Mouse (Mus musculus) left cerebral cortex, adult 2 months (tissue): Measurements from ENCODE around the gene Cct2. TPM values are rescaled to one million over a fixed set of nuclear protein-coding genes. Genes with fewer than 3 reads are reported as not detected.

Experiments used
- DNase-seq, 2 experiments: peaks; one replicate each; pipeline ENCODE4 v3.0.0; 2021 to 2022; ENCODE audit warnings: low spot score in 2 of 2, mixed read lengths in 1 of 2; ENCODE audit errors: extremely low spot score in 1 of 2
- H3K27ac ChIP-seq: fragments of 200-600 bp; 2 replicates; pipeline ENCODE4 v1.8.1; 2022
- H3K4me3 ChIP-seq: fragments of 200-600 bp; 2 replicates; pipeline ENCODE4 v1.8.1; 2022
- CTCF ChIP-seq: fragments of 200-600 bp; IDR thresholded peaks from 2 replicates; pipeline ENCODE4 v1.8.1; 2022; ENCODE audit warnings: antibody characterized with exemption, mild to moderate bottlenecking, moderate library complexity
- intact Hi-C: fragments of 180-260 bp; cut with DNase I; formaldehyde crosslinking; loops from one replicate; pipeline ENCODE4 v1.15.1; 2025
- long read RNA-seq, 2 experiments: library from polyadenylated mRNA; stranded (forward); transcript quantifications; one replicate each; pipeline ENCODE4 v2.0.0; 2021; ENCODE audit warnings: borderline mapping rate in 2 of 2
- total RNA-seq, 2 experiments: library from RNA; stranded (reverse); gene quantifications; 2 replicates each; pipeline ENCODE4 v1.2.3; 2021

Gene Cct2
- 100 to 1,000 TPM; 146 to 157 TPM for total RNA-seq
- long read RNA-seq, experiment 1, transcript Cct2-201 (16 exons, 1,959 nt) = major isoform, 66 of 87 reads
- long read RNA-seq, experiment 1, partial matches to known transcripts = 10 of 87 reads
- long read RNA-seq, experiment 1, other reads (novel, unspliced or antisense) = 11 of 87 reads
- long read RNA-seq, experiment 2, transcript Cct2-201 (16 exons, 1,959 nt) = major isoform, 52 of 78 reads
- long read RNA-seq, experiment 2, partial matches to known transcripts = 9 of 78 reads
- long read RNA-seq, experiment 2, other reads (novel, unspliced or antisense) = 17 of 78 reads

DNA sequence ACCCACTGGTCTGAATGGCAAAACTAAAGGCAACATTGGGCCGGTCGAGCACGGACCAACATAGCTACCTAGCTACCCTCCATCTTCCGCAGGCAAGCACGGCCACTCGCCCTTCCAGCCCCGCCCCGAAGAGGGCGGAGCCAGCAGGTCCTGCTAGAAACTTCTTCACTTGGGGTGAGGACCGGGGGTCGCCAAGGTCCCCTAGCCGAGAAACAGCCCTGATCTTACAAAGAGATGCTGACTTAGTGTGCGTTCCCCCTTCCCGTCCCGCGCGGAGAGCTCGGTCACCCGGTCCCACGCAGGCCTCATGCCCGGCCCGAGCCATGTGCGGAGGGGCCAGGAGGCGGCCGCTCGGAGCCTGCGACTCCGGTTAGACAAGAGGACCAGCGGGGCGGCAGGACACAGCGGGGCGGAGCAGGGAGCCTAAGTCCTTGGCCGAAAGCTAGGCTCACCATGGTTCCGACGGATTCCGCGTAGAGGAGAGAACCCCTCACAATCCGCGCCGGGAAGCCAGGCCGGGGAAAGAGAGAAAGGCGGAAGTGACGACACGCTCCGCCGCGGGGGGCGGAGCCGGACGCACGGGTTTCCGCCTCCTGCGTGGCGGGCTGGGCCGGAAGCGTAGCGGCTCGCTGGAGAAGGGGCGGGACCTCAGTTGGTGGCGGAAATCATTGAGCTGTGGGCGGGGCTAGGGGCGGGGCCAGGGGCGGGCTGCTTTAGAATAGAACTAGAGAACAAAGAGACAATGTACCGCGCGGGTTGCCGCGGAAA lies at the start of gene Cct2:
Cct2 (minus strand) TSS at position 561 of the 768 bp plus-strand sequence.
- TF ChIP-seq CTCF = no peak; the same call in 1 of the 2 replicates
- DNase-seq = peak; percentile 87 to 89
- Histone ChIP-seq H3K4me3 (peak within 1 kb of the TSS; percentile 98), H3K27ac (peak within 1 kb of the TSS; percentile 81)
- intact Hi-C loops = loop anchor here (1.0 to 5.0 kb wide), 3 partner anchors 85 to 159 kb away; partner anchors contain the start of genes Frs2 and Yeats4

GRCm38 (mm10) chr10:117112545-117112944 lies 48.9 kb upstream of the Cct2 start:
- Histone ChIP-seq H3K27ac (no peak overlapping the region), H3K4me3 (no peak overlapping the region)
- intact Hi-C loops = no loop called here
- DNase-seq = no peak
- TF ChIP-seq CTCF = no peak

- Histone ChIP-seq H3K4me3 (no peak overlapping the region), H3K27ac (no peak overlapping the region)
- DNase-seq = no peak
- intact Hi-C loops = no loop called here
- no peak for TF ChIP-seq CTCF
Observed at GRCm38 (mm10) chr10:117111455-117111854, 47.8 kb upstream of the Cct2 start.

GRCm38 (mm10) chr10:117110271-117110670 lies 46.7 kb upstream of the Cct2 start:
- Histone ChIP-seq H3K4me3 (no peak overlapping the region), H3K27ac (no peak overlapping the region)
- no peak for TF ChIP-seq CTCF
- intact Hi-C loops = no loop called here
- DNase-seq = no peak

DNA sequence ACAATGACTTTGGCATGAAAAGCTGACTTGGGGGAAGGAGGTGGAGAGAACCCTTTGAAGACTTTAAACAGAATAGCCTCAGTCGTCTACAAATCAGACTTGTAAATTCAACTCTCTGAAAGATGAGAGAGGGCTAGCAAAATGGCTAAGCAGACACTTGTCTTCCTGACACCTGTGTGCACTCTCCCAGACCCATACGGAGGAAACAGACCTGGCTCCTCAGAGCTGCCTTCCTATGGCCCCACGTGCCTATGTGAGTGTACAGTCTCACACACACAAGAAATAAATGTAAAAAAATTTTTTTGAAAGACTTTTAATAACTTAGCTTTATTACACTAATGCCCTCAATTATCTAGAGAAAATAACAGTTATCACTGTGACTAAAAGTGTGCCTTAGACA lies 43.1 kb upstream of the Cct2 start:
- no peak for TF ChIP-seq CTCF
- H3K27ac ChIP-seq = no peak overlapping the region
- DNase-seq = no peak
- H3K4me3 ChIP-seq = no peak overlapping the region
- intact Hi-C loops = no loop called here

DNA sequence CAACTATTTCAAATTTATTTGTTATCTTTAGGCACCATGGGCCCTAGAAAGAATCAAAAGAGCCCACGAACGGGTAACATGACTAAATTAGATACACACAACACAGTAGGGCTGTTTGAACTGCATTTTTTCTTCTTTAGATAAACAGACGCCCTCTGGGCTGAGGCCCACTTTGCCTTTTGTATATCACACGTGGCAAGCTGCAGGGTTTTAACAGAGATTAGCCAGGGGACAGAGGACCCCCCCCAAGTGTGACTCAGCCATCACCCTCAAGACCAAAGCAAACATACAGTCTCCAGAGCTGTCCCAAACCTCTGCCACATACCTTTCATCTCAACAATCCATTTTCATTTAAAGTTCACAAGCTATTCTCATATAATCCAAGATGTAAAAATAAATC lies 42.6 kb upstream of the Cct2 start:
- H3K27ac ChIP-seq = no peak overlapping the region
- no peak overlapping the region for H3K4me3 ChIP-seq
- no peak for TF ChIP-seq CTCF
- intact Hi-C loops = no loop called here
- no peak for DNase-seq

DNA sequence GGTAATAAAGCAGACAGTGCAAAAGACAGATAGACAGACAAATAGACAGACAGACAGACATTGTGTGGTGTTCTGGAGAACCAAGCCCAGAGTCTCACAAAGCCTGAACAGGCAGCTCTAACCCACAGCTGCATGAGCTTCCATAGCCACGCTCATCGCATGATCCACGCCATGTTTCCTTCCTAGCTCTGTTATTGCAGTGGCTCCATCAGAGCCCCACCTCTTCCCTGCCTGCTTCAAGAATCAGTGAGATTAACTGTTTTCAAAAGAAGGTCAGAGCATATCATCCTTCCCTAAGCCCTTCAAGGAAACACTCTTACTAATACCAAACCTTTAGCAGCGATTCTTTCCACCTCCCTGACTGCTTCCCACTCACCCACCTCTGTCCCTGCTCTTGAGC lies 41.4 kb upstream of the Cct2 start:
- no peak for DNase-seq
- intact Hi-C loops = no loop called here
- H3K27ac ChIP-seq = no peak overlapping the region

GRCm38 (mm10) chr10:117103854-117104598 lies 40.4 kb upstream of the Cct2 start:
- Histone ChIP-seq H3K27ac (no peak overlapping the region), H3K4me3 (no peak overlapping the region)
- DNase-seq = no peak
- intact Hi-C loops = no loop called here
- TF ChIP-seq CTCF = no peak

More for the DNA sequence above, 41.4 kb upstream of the Cct2 start:
- no peak overlapping the region for H3K4me3 ChIP-seq
- TF ChIP-seq CTCF = no peak

DNA sequence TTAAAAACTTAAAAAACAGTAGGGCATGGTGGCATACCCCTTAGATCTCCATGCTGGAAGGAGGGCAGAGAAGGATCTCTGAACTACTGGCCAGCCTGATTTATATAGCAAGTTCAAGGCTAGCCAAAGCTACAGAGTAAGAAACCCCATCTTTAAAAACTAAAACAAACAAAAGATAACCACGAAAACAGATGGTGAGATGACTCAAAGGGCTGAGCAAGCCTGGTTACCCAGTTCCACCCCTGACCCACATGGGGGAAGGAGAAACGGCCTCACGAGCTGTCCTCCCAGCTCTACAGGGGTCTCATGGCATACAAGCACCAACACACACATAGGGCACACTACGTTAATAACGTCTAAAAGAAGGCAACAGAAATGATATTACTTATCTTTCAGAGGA lies 36.6 kb upstream of the Cct2 start:
- intact Hi-C loops = no loop called here

GRCm38 (mm10) chr10:117097116-117097698 lies 33.6 kb upstream of the Cct2 start:
- Histone ChIP-seq H3K27ac (no peak overlapping the region), H3K4me3 (no peak overlapping the region)
- no peak for DNase-seq
- intact Hi-C loops = no loop called here
- no peak for TF ChIP-seq CTCF

More for the DNA sequence above, 36.6 kb upstream of the Cct2 start:
- Histone ChIP-seq H3K4me3 (no peak overlapping the region), H3K27ac (no peak overlapping the region)
- TF ChIP-seq CTCF = no peak
- no peak for DNase-seq

- intact Hi-C loops = no loop called here
- Histone ChIP-seq H3K4me3 (no peak overlapping the region), H3K27ac (no peak overlapping the region)
- DNase-seq = no peak
- TF ChIP-seq CTCF = no peak
Observed at GRCm38 (mm10) chr10:117096096-117096495, 32.5 kb upstream of the Cct2 start.
